Mouse (Mus musculus) duodenum, adult 2 months (tissue): ENCODE data around the gene Cfap100. TPM values are rescaled to one million over a fixed set of nuclear protein-coding genes. Genes with fewer than 3 reads are reported as not detected.

ENCODE experiments used
- polyA plus RNA-seq: library from polyadenylated mRNA; depleted of rRNA; stranded (reverse); fragments of >200 nt; gene quantifications from 2 replicates; pipeline ENCODE4 v1.2.3, GENCODE M21; 2012; ENCODE audit warnings: low replicate concordance; rRNA removed

The Cfap100 gene
- 0.08 and 0.20 TPM in 2 replicates for polyA plus RNA-seq

GRCm38 (mm10) chr6:90428380-90428974 is at the start of gene Cfap100:
Cfap100 (minus strand) TSS chr6:90428797.

GRCm38 (mm10) chr6:90462181-90462706 is 33.6 kb upstream of the Cfap100 start, which contains the start of gene Klf15:
Klf15 (plus strand) TSS chr6:90462576.

GRCm38 (mm10) chr6:90368976-90369724 is 59.4 kb downstream of the Cfap100 start, which contains the start of gene Zxdc:
Zxdc (plus strand) TSS chr6:90369492.

Other genes starting within 250 kb of the Cfap100 start
- not detected in 2 replicates for gene V1ra8, start 226.0 kb downstream of the Cfap100 start, polyA plus RNA-seq
- gene Vmn1r53, start 204.4 kb downstream of the Cfap100 start, polyA plus RNA-seq: 0.30 TPM in 1 of 2 replicates, not detected in the other
- not detected in 2 replicates for gene Vmn1r54, start 182.5 kb downstream of the Cfap100 start, polyA plus RNA-seq
- gene BC048671, start 127.6 kb downstream of the Cfap100 start, polyA plus RNA-seq: not detected in 2 replicates
- gene Chst13, start 103.6 kb downstream of the Cfap100 start, polyA plus RNA-seq: 0.43 and 0.46 TPM in 2 replicates
- gene Uroc1, start 95.5 kb downstream of the Cfap100 start, polyA plus RNA-seq: not detected in 2 replicates
- gene Zxdc, start 59.3 kb downstream of the Cfap100 start, polyA plus RNA-seq: 20.4 and 31.9 TPM in 2 replicates
- 10.1 and 41.3 TPM in 2 replicates for gene Klf15, start 33.8 kb upstream of the Cfap100 start, polyA plus RNA-seq
- gene Aldh1l1, start 57.6 kb upstream of the Cfap100 start, polyA plus RNA-seq: 22.8 and 63.3 TPM in 2 replicates
- 2.1 and 7.6 TPM in 2 replicates for gene Slc41a3, start 175.9 kb upstream of the Cfap100 start, polyA plus RNA-seq